Mouse (Mus musculus) C2C12 (cell line): ENCODE results near the gene Lnpep. TPM values are rescaled to one million over a fixed set of nuclear protein-coding genes. Genes with fewer than 3 reads are reported as not detected.

Experiments
- H3K27me3 ChIP-seq: one replicate; pipeline ENCODE4 v1.6.1; 2011; ENCODE audit not compliant: control insufficient read depth, insufficient read depth, insufficient read length
- H3K36me3 ChIP-seq: one replicate; pipeline ENCODE4 v1.6.1; 2011; ENCODE audit not compliant: control insufficient read depth, insufficient read depth
- H3K4me3 ChIP-seq: one replicate; pipeline ENCODE4 v1.5.1; 2011; ENCODE audit warnings: mild to moderate bottlenecking, control low read depth; ENCODE audit not compliant: poor library complexity, insufficient read depth, severe bottlenecking
- H3K79me2 ChIP-seq: one replicate; pipeline ENCODE4 v1.6.1; 2011; ENCODE audit not compliant: control insufficient read depth, insufficient read depth
- H3K79me3 ChIP-seq: one replicate; pipeline ENCODE4 v1.6.1; 2011; ENCODE audit warnings: low read depth, control low read depth
- H3ac ChIP-seq: one replicate; pipeline ENCODE3; 2011; ENCODE audit warnings: low read depth; ENCODE audit not compliant: control insufficient read depth, insufficient read length
- CEBPB ChIP-seq: IDR thresholded peaks from one replicate; pipeline ENCODE4 v1.6.1; 2011; ENCODE audit warnings: low read depth, mild to moderate bottlenecking, control low read depth, moderate library complexity
- CTCF ChIP-seq: IDR thresholded peaks from one replicate; pipeline ENCODE4 v1.5.1; 2011; ENCODE audit not compliant: control insufficient read depth, insufficient read depth, insufficient read length
- FOSL1 ChIP-seq: IDR thresholded peaks from one replicate; pipeline ENCODE4 v1.8.0; 2011; ENCODE audit warnings: mild to moderate bottlenecking, low read length; ENCODE audit not compliant: poor library complexity, insufficient read depth, severe bottlenecking
- MAX ChIP-seq: IDR thresholded peaks from one replicate; pipeline ENCODE4 v1.6.1; 2011; ENCODE audit warnings: mild to moderate bottlenecking, control low read depth
- MYOD1 ChIP-seq: IDR thresholded peaks from one replicate; pipeline ENCODE4 v1.6.1; 2011; ENCODE audit warnings: low read depth; ENCODE audit not compliant: control insufficient read depth, insufficient read length
- MYOG ChIP-seq: IDR thresholded peaks from one replicate; pipeline ENCODE4 v1.6.1; 2011; ENCODE audit not compliant: control insufficient read depth, insufficient read length; ENCODE audit errors: extremely low read depth
- USF1 ChIP-seq: IDR thresholded peaks from one replicate; pipeline ENCODE4 v1.6.1; 2011; ENCODE audit warnings: low read depth, mild to moderate bottlenecking, control low read depth, moderate library complexity
- polyA plus RNA-seq: library from polyadenylated mRNA; unstranded; fragments of >200 nt; fragmentation: generic; extraction: Trizol; gene quantifications from one replicate; pipeline ENCODE4 v1.2.1, GENCODE M21; 2012; ENCODE audit warnings: missing spikeins

Lnpep gene
- polyA plus RNA-seq, 1 experiment: 4.5 TPM

DNA sequence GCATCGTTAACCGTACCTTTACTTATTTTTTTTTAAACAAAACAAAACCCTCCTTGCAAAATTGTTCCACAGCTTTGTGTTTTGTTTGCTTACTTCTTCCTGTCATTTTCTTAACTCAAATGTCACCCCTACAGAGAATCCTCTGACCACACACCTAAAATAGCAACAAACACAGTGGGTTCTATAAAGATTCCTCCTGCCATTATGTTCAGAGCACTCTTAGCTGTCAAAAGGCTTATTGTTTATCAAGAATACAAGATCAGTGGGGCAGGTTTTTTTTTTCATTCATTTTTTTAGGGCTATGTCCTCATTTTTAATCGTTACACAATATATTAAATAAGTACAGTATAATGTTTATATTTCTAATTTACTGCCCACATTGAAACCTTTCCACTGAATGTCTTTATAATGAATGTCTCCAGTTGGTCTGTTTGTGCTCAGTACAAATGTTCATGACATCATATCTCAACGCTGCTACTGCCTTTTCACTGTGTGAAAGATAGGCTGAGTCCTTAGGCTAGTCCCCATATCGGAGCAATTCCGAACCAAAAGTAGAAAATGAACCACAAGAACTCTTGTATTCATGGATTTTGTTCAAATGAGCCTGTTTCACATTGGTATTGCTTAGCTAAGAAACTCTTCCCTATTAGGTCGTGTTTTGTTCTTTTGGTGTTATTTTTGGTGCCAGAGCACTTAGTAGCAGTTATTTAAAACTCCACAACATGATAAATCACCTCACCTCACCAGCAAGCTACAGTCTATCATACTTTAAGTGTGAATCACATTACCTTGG is 1.2 kb upstream of the Lnpep start:
- TF ChIP-seq FOSL1: no peak
- no peak for TF ChIP-seq MYOG
- TF ChIP-seq MYOD1: no peak
- no peak for TF ChIP-seq CEBPB
- TF ChIP-seq MAX: no peak
- TF ChIP-seq USF1: no peak
- no peak for TF ChIP-seq CTCF
- peak overlapping the region; percentile 53 for H3ac ChIP-seq
- no peaks in the 10 kb centered on the region for H3K27me3 ChIP-seq
- no peaks in the 10 kb centered on the region for H3K36me3 ChIP-seq
- H3K79me3 ChIP-seq: peaks cover 27% of the 10 kb centered on the region
- peaks cover 32% of the 10 kb centered on the region for H3K79me2 ChIP-seq
- H3K4me3 ChIP-seq: peak overlapping the region; percentile 89

DNA sequence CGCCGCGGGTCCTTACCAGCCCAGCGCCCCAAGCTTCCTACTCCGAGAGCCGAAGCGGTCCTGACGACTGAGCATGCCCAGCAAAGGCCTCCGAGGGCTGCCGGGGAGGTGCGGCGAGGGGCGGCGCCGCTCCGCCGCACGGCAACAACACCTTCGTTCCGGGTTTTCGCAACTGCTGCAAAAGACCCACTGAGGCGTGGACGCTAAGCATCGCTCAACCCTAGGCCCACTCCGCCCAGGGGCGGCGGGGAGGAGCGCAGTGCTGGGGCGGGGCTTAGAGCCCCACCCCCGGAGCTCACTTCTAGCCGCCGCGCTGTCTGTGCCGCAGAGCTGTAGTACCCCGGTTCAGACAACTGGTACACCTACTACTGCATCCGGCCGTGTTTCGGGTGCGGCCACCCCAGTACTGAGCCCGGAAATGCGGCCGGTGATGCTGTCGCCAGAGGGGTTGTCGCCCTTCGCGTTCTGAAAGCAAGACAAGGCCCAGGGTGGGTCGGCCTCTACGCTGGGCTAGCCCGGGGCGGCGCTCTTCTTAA is 361 bp downstream of the Lnpep start:
- no peaks in the 10 kb centered on the region for H3K36me3 ChIP-seq
- no peaks in the 10 kb centered on the region for H3K27me3 ChIP-seq
- no peak for TF ChIP-seq MYOD1
- TF ChIP-seq MYOG: no peak
- no peak for TF ChIP-seq FOSL1
- peak; percentile 29 for TF ChIP-seq CEBPB
- TF ChIP-seq CTCF: no peak
- peak; percentile 78 for TF ChIP-seq MAX
- no peak for TF ChIP-seq USF1
- H3K79me3 ChIP-seq: peaks cover 39% of the 10 kb centered on the region
- H3ac ChIP-seq: peak overlapping the region; percentile 94
- H3K79me2 ChIP-seq: peaks cover 48% of the 10 kb centered on the region
- peak overlapping the region; percentile 89 for H3K4me3 ChIP-seq

DNA sequence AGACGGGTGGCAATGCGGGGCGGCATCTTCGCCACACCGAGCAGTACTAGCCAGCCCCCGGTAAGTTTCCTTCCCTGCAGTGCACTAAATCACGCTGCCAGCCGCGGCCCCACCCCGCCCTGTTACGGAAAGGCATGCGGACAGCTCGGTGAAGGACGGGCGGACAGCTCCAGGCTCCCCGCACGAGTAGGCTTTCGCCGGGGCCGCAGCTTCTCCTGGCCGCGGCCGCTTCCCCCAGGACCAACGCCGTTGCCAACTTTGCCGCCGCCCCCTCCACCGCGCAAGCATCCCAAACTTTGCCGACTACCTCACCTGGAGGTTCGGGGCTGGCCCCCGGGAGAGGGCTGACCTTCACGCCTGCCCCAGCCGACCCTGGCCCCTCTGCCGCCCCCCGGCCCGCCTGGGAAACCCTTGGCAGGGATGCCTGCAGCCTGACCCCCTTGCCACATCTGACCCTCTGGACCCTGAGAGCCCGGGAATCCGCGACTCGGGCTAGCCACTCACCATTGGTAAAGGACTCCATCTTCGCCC is 895 bp downstream of the Lnpep start:
- Histone ChIP-seq H3K4me3 (peak overlapping the region; percentile 89), H3K79me2 (peaks cover 54% of the 10 kb centered on the region), H3K36me3 (no peaks in the 10 kb centered on the region), H3K27me3 (no peaks in the 10 kb centered on the region), H3K79me3 (peaks cover 44% of the 10 kb centered on the region), H3ac (peak overlapping the region; percentile 94)
- TF ChIP-seq FOSL1: no peak
- no peak for TF ChIP-seq USF1
- no peak for TF ChIP-seq CEBPB
- TF ChIP-seq MAX: no peak
- TF ChIP-seq MYOG: no peak
- TF ChIP-seq MYOD1: no peak
- TF ChIP-seq CTCF: no peak

DNA sequence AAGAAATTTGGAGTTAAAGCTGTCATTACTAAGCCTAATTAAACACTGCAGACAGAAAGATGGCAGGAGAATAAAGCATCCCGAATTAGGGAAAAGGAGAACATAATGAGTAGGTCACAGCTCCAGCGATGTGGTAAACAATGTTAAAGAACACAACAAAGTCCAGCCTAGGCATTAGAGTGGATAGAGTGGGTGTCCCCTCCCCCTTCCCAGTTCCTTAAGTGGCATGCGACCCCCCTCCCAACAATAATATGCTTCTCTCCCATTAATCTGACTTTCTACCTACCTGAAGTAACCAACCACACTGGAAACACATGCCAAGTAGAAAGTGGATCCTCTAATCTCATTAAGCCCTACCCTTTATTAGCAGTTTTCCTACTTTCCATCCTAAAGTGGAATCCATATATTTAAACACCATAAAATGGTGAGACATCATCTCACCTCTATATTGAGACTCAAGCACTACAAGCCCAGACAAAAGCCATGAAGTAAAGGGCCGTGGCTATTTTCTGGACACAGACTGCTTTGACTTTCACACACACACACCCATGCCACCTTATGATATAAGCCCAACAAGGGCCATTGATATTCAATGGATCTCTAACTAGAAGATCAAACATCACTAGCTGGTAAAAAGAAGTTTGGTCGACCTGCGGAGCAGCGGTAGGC is 1.5 kb downstream of the Lnpep start:
- TF ChIP-seq MYOG: no peak
- no peak for TF ChIP-seq CTCF
- no peak for TF ChIP-seq USF1
- no peak for TF ChIP-seq MYOD1
- TF ChIP-seq MAX: no peak
- no peak for TF ChIP-seq CEBPB
- TF ChIP-seq FOSL1: no peak
- Histone ChIP-seq H3K79me2 (peaks cover 60% of the 10 kb centered on the region), H3K79me3 (peaks cover 48% of the 10 kb centered on the region), H3K27me3 (no peaks in the 10 kb centered on the region), H3ac (peak overlapping the region; percentile 94), H3K4me3 (peak overlapping the region; percentile 89), H3K36me3 (no peaks in the 10 kb centered on the region)

DNA sequence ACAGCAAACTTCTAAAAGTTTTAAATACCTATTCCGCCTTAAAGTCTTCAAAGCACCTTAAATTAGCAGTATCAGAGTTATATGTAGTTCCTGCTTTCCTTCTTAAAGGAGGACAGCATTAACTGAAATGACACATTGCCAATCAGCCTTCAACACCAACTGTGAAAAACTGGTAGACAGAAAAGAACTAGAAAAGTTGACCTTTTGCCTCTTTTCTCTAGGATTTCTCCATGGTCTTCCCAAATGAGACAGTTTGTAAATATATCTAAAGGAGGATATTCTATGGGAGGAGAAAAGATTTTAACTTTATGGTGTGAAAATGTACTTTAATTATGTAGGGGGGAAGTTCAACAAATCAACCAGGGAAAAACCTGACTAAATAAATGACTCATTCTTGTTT is 2.3 kb downstream of the Lnpep start:
- H3K36me3 ChIP-seq: no peaks in the 10 kb centered on the region

More for the DNA sequence above, 2.3 kb downstream of the Lnpep start:
- no peak overlapping the region for H3ac ChIP-seq
- peaks cover 68% of the 10 kb centered on the region for H3K79me2 ChIP-seq
- TF ChIP-seq CTCF: no peak
- H3K4me3 ChIP-seq: no peak overlapping the region
- no peaks in the 10 kb centered on the region for H3K27me3 ChIP-seq
- H3K79me3 ChIP-seq: peaks cover 56% of the 10 kb centered on the region
